Mouse (Mus musculus) kidney, postnatal 10 days (tissue): Measurements from ENCODE around the gene Krcc1.
A peak's percentile ranks its signal among the peaks of the same experiment; 100 is the strongest.

Source experiments
- DNase-seq: peaks from one replicate; pipeline ENCODE4 v3.0.0; 2021; ENCODE audit warnings: mixed read lengths

Gene Krcc1

DNA sequence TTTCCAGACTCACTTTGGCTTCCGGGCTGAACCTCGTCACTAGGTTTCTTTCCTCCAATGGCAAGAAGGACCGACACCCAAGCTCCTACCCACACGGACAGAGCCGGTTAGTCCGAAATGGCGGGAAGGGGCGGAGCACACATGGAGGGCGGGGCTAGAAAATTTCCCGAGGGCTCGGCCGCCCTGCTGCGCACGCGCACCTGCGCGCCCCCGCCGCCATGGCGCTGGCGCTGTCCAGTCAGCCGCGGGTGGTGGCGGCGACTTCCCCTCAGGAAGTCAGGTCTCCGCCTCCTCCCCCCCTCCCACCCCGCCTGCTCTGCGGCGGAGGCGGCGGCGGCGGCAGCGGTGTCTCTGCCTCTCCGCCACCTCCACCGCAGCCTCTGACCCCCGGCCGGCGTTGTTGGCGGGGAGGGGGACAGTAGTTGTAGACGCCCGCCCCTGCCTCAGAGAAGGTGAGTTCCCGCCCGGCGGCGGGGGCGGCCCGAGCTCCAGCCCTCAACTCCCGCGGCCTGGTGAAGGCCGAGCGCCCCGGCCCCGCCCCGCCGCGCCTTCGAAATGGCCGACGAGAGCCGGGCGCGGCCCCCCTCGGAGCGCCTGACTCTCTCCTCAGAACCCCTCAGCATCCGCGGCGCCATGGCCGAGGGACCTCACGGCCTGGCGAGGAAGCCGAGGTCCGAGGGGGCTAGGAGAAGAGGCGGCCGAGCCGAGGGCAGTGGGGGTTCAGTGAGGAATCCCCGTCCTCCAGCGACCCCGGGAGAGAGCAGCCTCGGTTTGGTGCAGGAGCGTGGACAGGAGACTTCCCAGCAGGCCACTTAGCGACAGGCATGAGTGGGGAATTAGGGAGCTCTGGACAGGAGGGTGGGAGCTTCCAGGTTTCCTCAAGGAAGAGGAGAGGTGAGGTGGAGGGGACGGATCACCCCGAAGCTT, at the start of gene Krcc1:
Gene Krcc1, plus strand, starts transcription at position 289 of the 927 bp plus-strand sequence.
- DNase-seq, result peak; percentile 98

- no peak for DNase-seq
Measured at GRCm38 (mm10) chr6:71224184-71224943, 47.1 kb upstream of the Krcc1 start.

DNA sequence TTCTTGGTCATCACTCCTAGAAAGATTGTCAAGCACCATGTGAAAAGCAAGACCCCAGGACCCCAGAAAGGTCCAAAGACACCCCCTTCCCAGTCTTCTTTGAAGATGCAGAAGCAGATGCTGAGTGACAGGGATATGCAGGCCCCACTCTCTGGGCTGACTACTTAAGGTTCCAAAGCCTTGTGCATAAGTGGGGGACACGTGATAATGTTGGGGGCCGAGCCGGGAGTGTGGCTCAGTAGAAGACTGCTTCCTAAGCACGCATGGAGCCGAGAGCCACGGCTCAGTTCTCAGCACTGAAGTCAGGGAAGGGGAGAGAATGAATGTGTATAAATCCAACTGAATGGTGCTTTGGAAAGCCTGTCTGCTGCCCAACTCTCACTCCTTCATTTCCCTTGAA, 44.9 kb upstream of the Krcc1 start:
- no peak for DNase-seq

GRCm38 (mm10) chr6:71227157-71227770, 44.2 kb upstream of the Krcc1 start:
- peak; percentile 34 for DNase-seq

- no peak for DNase-seq
Measured at GRCm38 (mm10) chr6:71235121-71235520, 36.4 kb upstream of the Krcc1 start.

- DNase-seq, result no peak
Measured at GRCm38 (mm10) chr6:71235944-71236343, 35.5 kb upstream of the Krcc1 start.

- DNase-seq, result no peak
Measured at GRCm38 (mm10) chr6:71236506-71236905, 35.0 kb upstream of the Krcc1 start.

GRCm38 (mm10) chr6:71237031-71237431, 34.4 kb upstream of the Krcc1 start:
- no peak for DNase-seq

DNA sequence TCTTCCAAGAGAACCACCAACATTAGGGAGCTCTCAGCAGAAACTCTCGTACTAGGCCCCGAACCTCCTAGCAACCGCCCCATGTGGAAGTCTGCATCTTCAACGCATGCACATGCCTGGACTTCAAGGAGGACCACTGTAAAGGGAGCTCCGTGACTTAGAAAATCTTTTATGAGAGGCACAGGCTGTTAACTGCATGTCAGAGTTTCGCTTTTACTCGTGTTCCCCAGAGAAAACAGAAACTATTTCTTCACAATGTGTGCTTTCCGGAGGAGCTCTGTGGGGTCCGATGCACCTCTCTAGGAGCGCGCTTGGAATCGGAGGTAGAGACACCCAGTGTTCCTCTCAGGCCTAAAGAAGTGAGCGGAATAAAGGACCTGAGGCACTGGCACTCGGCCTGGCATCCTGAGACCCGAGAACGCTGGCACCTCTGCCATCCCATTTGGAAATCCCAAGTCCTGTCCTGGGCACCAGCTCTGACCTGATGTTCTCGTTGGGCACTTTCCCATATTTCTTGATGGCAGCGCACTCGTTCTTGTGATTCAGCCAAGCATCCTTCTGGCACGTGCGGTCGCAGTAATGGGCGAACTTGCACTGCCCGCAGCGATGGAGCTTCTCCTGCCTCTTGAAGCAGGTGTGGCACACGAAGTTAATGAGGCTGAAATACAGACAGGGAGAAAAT, 32.3 kb upstream of the Krcc1 start:
- DNase-seq, result no peak

GRCm38 (mm10) chr6:71240831-71241230, 30.6 kb upstream of the Krcc1 start:
- DNase-seq, result no peak

DNA sequence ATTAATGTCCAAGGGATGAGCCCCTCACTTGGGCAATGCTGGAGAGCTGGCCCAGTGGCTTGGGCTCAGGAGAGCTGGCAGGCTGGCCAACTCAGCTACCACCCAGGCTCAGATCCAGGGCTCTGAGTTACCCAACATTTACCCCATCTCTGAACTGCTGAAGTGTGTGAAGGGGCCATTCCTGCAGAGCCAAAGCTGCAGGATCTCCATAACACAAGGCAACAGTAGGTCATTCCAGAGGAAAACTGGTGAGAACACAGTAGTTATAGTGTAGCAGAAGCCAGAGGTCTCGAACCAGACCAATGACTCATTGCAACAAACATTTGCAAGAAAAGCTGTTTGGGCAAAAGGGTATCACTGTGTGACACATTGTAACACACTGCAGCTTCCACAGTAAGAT, 28.7 kb upstream of the Krcc1 start:
- no peak for DNase-seq

DNA sequence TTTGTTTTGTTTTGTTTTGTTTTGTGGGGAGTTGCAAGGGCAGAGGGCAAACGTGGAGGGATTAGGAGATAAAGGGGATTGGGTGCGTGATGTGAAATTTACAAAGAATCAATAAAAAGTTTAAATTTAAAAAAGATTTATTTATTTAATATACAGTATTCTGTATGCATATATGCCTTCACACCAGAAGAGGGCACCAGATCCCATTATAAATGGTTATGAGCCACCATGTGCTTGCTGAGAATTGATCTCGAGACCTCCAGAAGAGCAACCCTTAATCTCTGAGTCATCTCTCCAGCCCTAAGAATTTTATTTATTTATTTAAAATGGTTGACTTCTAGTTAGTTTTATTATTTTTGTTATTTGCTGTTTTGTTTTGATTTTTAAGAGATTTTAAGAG, 28.2 kb upstream of the Krcc1 start:
- no peak for DNase-seq

GRCm38 (mm10) chr6:71248420-71248819, 23.1 kb upstream of the Krcc1 start:
- DNase-seq, result no peak

DNA sequence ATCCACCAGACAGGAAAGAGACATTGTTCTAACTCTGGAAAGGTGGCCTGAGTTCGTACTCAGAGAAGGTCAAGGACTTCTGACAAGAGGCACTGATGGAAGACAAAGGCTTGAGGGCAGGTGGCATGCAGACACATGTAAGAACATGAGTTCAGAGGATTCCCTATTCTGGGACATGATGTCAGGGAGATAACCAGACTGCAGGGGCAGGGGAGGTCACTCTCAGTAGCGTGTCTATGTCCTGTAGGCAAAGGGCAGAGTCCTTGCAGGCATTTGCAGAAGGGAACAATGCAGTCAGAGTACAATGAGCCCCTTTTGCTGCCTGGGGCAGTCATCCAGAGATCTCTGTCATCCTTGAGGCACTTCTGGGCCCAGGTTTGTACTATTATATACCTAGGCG, 21.9 kb upstream of the Krcc1 start:
- DNase-seq, result no peak

DNA sequence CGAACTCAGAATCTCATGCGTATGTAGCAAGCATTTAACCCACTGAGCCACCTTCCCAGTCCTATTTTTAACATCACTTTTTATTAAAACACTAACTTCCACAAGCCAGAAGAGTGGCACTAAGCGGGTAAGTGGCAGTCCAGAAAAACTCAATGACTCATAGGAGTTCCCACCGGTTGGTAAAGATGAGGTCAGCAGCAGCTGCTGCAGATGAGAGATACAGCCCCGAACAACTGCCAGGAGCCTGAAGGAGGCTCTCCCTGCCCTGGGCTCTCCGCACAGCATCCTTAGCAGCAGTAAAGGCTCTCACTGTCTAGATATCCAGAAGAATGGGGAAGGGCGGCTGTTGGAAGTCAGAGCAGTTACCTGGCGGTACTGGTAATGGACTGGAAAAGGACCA, 20.5 kb upstream of the Krcc1 start:
- DNase-seq, result no peak

- DNase-seq, result no peak
Measured at GRCm38 (mm10) chr6:71254456-71254855, 17.0 kb upstream of the Krcc1 start.

- no peak for DNase-seq
Measured at GRCm38 (mm10) chr6:71256166-71256565, 15.3 kb upstream of the Krcc1 start.

- no peak for DNase-seq
Measured at GRCm38 (mm10) chr6:71257375-71257774, 14.1 kb upstream of the Krcc1 start.

DNA sequence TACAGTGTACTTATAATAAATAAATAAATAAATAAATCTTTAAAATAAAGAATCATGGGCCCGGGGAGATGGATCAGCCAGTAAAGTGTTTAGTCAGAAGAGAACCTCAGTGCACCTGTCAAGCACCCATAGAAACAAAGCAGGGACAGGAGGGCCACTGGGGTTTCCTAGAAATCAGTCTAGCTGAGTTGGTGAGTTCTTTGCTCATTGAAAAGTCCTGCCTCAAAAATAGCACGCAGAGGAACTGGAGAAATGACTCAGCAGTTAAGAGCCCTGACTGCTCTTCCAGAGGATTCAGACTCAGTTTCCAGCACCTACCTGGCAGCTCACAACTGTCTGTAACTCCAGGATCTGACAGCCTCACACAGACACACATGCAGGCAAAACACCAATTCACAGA, 12.9 kb upstream of the Krcc1 start:
- DNase-seq, result no peak

DNA sequence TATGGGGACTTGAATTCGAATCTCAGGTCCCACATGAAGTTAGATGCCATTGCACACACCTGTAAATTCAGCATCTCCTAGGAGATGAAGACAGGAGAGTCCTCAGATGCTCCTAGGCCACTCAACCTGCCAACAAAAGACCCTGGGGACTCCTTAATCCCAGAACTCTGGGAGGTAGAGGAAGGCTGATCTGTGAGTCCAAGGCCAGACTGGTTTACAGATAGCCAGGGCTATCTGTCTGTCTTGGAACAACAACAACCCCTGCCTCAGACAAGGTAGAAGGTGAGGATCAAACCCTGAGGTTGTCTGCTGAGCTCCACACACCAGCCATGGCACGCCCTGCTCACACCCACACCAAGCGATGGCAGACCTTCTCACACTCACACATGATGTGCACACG, 12.3 kb upstream of the Krcc1 start:
- no peak for DNase-seq

GRCm38 (mm10) chr6:71260051-71260640, 11.3 kb upstream of the Krcc1 start:
- no peak for DNase-seq

DNA sequence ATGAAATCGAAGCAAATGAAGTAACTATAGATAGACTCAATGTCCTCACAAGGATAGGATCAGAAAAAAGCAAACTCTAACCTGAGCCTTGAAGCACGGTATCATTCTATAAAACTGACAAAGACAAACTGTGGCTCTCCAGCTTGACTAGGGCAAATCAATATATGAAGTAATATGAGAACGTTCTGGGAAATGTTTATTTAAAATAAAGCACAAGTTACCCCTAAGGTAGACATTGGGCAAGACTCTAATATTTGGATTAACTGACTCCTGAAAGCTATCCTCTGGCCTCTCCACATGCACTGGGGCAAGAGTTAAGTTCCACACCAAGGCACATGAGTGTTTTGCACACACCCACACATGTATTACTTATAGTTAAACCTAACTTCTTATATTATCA, 10.4 kb upstream of the Krcc1 start:
- DNase-seq, result no peak
